Mouse (Mus musculus): Measurements from ENCODE around the gene Egln1. TPM values are rescaled to one million over a fixed set of nuclear protein-coding genes. Genes with fewer than 3 reads are reported as not detected.
A peak's percentile ranks its signal among the peaks of the same experiment; 100 is the strongest.

The Egln1 gene
- polyA plus RNA-seq, 1 experiment: 20.1 TPM

- TF ChIP-seq CTCF (IDR thresholded peaks at IDR 0.05; ENCODE audit: extremely low read depth, insufficient read length, insufficient replicate concordance, low read depth, low read length) (no peak), POLR2A (IDR thresholded peaks at IDR 0.05; ENCODE audit: low read depth, low read length) (no peak)
Observed at GRCm38 (mm10) chr8:124921369-124922279, 27.5 kb downstream of the Egln1 start.

DNA sequence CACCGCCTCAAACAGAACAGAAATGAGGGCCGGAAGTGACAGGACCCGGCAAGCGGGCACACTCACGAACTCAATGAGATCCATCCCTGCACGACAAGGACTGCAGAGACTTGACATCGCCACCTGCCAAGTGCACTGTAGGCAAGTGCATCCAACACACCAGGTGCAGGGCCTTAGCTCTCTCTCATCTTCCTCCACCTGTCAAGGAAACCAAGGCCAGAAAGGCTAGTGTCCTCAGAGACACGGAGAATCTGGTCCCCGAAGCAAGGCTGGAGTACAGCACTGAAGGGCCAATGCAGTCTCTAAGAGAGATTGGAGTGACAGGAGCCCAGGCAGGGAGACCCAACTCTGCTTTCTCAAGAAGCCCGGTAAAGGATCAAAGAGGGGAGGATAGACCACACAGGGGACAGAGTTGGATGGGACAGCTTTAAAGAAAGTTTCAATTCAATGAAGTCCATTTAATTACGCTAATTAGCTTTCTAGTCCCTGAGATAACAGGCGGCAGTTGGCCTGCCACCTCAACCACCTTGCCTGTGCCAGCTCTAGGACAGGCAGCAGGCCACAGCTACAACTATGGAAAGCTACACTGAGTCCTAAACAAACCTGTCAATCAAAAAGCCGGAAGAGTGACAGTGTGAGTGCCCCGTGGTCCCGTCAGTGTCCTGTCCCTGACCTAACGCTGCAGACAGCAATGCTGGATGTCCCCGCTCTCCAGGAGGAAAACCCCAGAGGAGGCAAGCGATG is 31.2 kb downstream of the Egln1 start:
- Histone ChIP-seq H3K27ac (ENCODE audit: insufficient read depth, low read depth, low read length) (no peak overlapping the region), H3K36me3 (ENCODE audit: control insufficient read depth, insufficient read depth, low read length) (peaks cover 11% of the 10 kb centered on the region), H3K4me3 (ENCODE audit: low read depth, low read length) (no peak overlapping the region), H3K4me1 (ENCODE audit: control insufficient read depth, insufficient read depth, insufficient read length, low read length) (peaks cover 14% of the 10 kb centered on the region), H3K27me3 (ENCODE audit: control insufficient read depth, insufficient read depth, low read length) (no peaks in the 10 kb centered on the region)
- TF ChIP-seq CTCF (IDR thresholded peaks at IDR 0.05; ENCODE audit: extremely low read depth, insufficient read length, insufficient replicate concordance, low read depth, low read length) (no peak), POLR2A (IDR thresholded peaks at IDR 0.05; ENCODE audit: low read depth, low read length) (no peak)
- 86% methylated on average over 18 of the region's 18 CpGs for WGBS

More at GRCm38 (mm10) chr8:124921369-124922279, 27.5 kb downstream of the Egln1 start:
- WGBS: 20% methylated on average over 18 of the region's 18 CpGs
- Histone ChIP-seq H3K27ac (ENCODE audit: insufficient read depth, low read depth, low read length) (peak overlapping the region; percentile 35; the same call in 1 of the 2 replicates), H3K4me3 (ENCODE audit: low read depth, low read length) (peak overlapping the region; percentile 35), H3K36me3 (ENCODE audit: control insufficient read depth, insufficient read depth, low read length) (no peaks in the 10 kb centered on the region), H3K4me1 (ENCODE audit: control insufficient read depth, insufficient read depth, insufficient read length, low read length) (peaks cover 38% of the 10 kb centered on the region), H3K27me3 (ENCODE audit: control insufficient read depth, insufficient read depth, low read length) (no peaks in the 10 kb centered on the region)

DNA sequence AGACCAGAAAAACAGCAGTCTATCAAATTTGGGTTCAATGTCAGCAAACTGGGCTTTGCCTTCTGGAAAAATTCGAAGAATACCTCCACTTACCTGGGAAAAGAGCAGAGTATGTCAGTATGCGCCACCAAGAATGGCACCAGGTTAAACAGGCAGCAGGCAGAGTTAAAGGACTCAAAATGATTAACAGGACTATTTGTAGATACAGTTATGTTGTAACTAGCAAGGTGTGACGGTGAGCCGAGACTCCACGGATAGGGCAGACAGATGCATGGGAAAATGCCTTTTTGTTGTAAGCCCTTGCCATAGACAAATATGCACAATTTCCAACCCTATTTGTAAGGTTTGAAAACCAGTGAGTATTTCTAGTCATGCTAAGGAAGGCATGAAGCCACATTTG is 35.1 kb downstream of the Egln1 start:
- Histone ChIP-seq H3K27ac (ENCODE audit: insufficient read depth, low read depth, low read length) (no peak overlapping the region), H3K36me3 (ENCODE audit: control insufficient read depth, insufficient read depth, low read length) (peaks cover 26% of the 10 kb centered on the region), H3K4me3 (ENCODE audit: low read depth, low read length) (no peak overlapping the region), H3K4me1 (ENCODE audit: control insufficient read depth, insufficient read depth, insufficient read length, low read length) (no peaks in the 10 kb centered on the region), H3K27me3 (ENCODE audit: control insufficient read depth, insufficient read depth, low read length) (no peaks in the 10 kb centered on the region)
- TF ChIP-seq POLR2A (IDR thresholded peaks at IDR 0.05; ENCODE audit: low read depth, low read length) (no peak), CTCF (IDR thresholded peaks at IDR 0.05; ENCODE audit: extremely low read depth, insufficient read length, insufficient replicate concordance, low read depth, low read length) (no peak)
- WGBS: 98% methylated on average over 5 of the region's 5 CpGs

DNA sequence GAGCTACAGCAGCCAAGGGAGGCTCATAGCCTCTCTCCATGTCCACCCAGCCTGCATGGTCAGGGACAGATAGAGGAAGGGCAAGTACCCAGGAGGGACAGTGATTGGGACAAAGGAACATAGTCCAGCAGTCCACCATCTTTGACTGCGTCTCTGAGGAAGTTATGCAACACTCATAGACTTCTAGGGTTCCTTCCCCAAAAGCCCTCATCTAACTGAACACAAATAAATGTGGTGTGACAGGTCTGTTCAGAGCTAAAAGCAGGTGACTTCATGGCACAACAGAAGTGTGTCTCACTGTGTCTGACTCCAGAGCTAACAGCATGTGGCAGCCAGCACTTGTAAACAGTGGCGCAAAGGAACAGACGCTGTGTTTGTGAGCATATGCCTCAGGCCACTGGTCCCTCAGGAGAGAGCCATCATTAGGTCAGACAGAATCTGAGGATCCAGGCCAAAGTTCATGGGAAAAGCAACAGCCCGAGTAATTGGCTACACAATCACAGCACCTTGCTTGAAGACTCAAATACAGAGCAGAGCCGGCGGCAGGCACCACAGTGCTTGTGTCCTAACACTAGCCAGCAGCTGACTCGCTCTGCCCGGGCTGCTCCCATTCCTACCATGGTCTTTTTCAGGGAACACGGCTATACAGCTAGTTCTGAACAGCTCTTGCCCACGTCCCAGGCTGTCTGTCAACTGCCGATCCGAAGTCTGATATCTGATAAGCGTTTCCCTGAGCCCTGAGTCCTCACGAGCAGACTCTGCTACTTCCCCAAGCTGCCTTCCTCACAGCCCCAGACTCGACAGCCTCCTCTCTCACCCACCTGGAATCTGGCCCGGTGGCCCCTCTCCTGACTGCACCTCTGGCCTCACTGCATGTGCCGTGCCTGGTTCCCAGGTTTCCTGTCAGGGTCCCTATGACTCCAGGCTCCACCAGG is 36.9 kb downstream of the Egln1 start:
- 75% methylated on average over 17 of the region's 17 CpGs for WGBS
- Histone ChIP-seq H3K4me1 (ENCODE audit: control insufficient read depth, insufficient read depth, insufficient read length, low read length) (no peaks in the 10 kb centered on the region), H3K27ac (ENCODE audit: insufficient read depth, low read depth, low read length) (no peak overlapping the region), H3K4me3 (ENCODE audit: low read depth, low read length) (no peak overlapping the region), H3K36me3 (ENCODE audit: control insufficient read depth, insufficient read depth, low read length) (peaks cover 35% of the 10 kb centered on the region), H3K27me3 (ENCODE audit: control insufficient read depth, insufficient read depth, low read length) (no peaks in the 10 kb centered on the region)
- TF ChIP-seq CTCF (IDR thresholded peaks at IDR 0.05; ENCODE audit: extremely low read depth, insufficient read length, insufficient replicate concordance, low read depth, low read length) (no peak), POLR2A (IDR thresholded peaks at IDR 0.05; ENCODE audit: low read depth, low read length) (no peak)

- no peaks in the 10 kb centered on the region for H3K4me1 ChIP-seq (ENCODE audit: control insufficient read depth, insufficient read depth, insufficient read length, low read length)
- WGBS: 78% methylated on average over 10 of the region's 10 CpGs
- TF ChIP-seq POLR2A (IDR thresholded peaks at IDR 0.05; ENCODE audit: low read depth, low read length): no peak
- no peak for TF ChIP-seq CTCF (IDR thresholded peaks at IDR 0.05; ENCODE audit: extremely low read depth, insufficient read length, insufficient replicate concordance, low read depth, low read length)
- no peak overlapping the region for H3K27ac ChIP-seq (ENCODE audit: insufficient read depth, low read depth, low read length)
- no peaks in the 10 kb centered on the region for H3K27me3 ChIP-seq (ENCODE audit: control insufficient read depth, insufficient read depth, low read length)
- peaks cover 48% of the 10 kb centered on the region for H3K36me3 ChIP-seq (ENCODE audit: control insufficient read depth, insufficient read depth, low read length)
- H3K4me3 ChIP-seq (ENCODE audit: low read depth, low read length): no peak overlapping the region
Observed at GRCm38 (mm10) chr8:124910349-124910748, 38.8 kb downstream of the Egln1 start.

- TF ChIP-seq CTCF (IDR thresholded peaks at IDR 0.05; ENCODE audit: extremely low read depth, insufficient read length, insufficient replicate concordance, low read depth, low read length) (no peak), POLR2A (IDR thresholded peaks at IDR 0.05; ENCODE audit: low read depth, low read length) (no peak)
- no peak overlapping the region for H3K27ac ChIP-seq (ENCODE audit: insufficient read depth, low read depth, low read length)
- WGBS: 94% methylated on average over 16 of the region's 16 CpGs
- H3K36me3 ChIP-seq (ENCODE audit: control insufficient read depth, insufficient read depth, low read length): peaks cover 46% of the 10 kb centered on the region
- H3K27me3 ChIP-seq (ENCODE audit: control insufficient read depth, insufficient read depth, low read length): no peaks in the 10 kb centered on the region
- H3K4me3 ChIP-seq (ENCODE audit: low read depth, low read length): no peak overlapping the region
- H3K4me1 ChIP-seq (ENCODE audit: control insufficient read depth, insufficient read depth, insufficient read length, low read length): no peaks in the 10 kb centered on the region
Observed at GRCm38 (mm10) chr8:124909936-124910335, 39.2 kb downstream of the Egln1 start.
